Mouse (Mus musculus) ES-E14 (cell line): ENCODE results near the gene Cask. TPM values are rescaled to one million over a fixed set of nuclear protein-coding genes. Genes with fewer than 3 reads are reported as not detected.

Source experiments
- DNase-seq: peaks from one replicate; pipeline ENCODE4 v3.0.0-alpha.2; 2013; ENCODE audit warnings: low read depth, low spot score
- H3K27ac ChIP-seq: 2 replicates; pipeline ENCODE4 v1.5.1; 2012; ENCODE audit warnings: low read depth, mild to moderate bottlenecking, low read length, moderate library complexity, mixed read lengths; ENCODE audit not compliant: poor library complexity, insufficient read depth, severe bottlenecking
- H3K36me3 ChIP-seq: 2 replicates; pipeline ENCODE4 v1.6.1; 2012; ENCODE audit warnings: mild to moderate bottlenecking, low read length, moderate library complexity, mixed read lengths; ENCODE audit not compliant: control insufficient read depth, poor library complexity, insufficient read depth, severe bottlenecking
- H3K4me1 ChIP-seq, 2 experiments: fragments of 150-350 bp in 1 of 2; sonication (generic) in 1 of 2; 2 replicates each; pipeline ENCODE4 v1.6.1; 2012; ENCODE audit warnings: low read length in 2 of 2, mild to moderate bottlenecking in 1 of 2, mixed read lengths in 1 of 2; ENCODE audit not compliant: control insufficient read depth in 2 of 2, insufficient read depth in 2 of 2, poor library complexity in 1 of 2
- H3K4me3 ChIP-seq, 2 experiments: fragments of 150-350 bp in 1 of 2; sonication (generic) in 1 of 2; 2 replicates each; pipeline ENCODE4 v1.5.1; 2012; ENCODE audit warnings: low read length in 2 of 2, low read depth in 1 of 2, mild to moderate bottlenecking in 1 of 2, mixed read lengths in 1 of 2; ENCODE audit not compliant: insufficient read depth in 1 of 2, poor library complexity in 1 of 2, severe bottlenecking in 1 of 2
- H3K9ac ChIP-seq: 2 replicates; pipeline ENCODE4 v1.6.1; 2012; ENCODE audit warnings: low read depth, mild to moderate bottlenecking, low read length, mixed read lengths; ENCODE audit not compliant: poor library complexity, insufficient read depth, severe bottlenecking
- H3K9me3 ChIP-seq: fragments of 150-350 bp; sonication (generic); 2 replicates; pipeline ENCODE4 v1.6.1; 2012; ENCODE audit warnings: low read depth, mild to moderate bottlenecking, low read length; ENCODE audit not compliant: control insufficient read depth, insufficient read depth
- CHD2 ChIP-seq: IDR thresholded peaks from 2 replicates; pipeline ENCODE4 v1.6.1; 2014; ENCODE audit warnings: mild to moderate bottlenecking, low read depth, low read length, inconsistent platforms
- HCFC1 ChIP-seq: IDR thresholded peaks from 2 replicates; pipeline ENCODE4 v1.6.1; 2012; ENCODE audit warnings: low read length, inconsistent platforms, borderline replicate concordance; ENCODE audit not compliant: insufficient read depth
- MAFK ChIP-seq: IDR thresholded peaks from 2 replicates; pipeline ENCODE4 v1.6.1; 2014; ENCODE audit warnings: mild to moderate bottlenecking, low read depth, low read length, inconsistent platforms; ENCODE audit not compliant: insufficient read depth
- ZC3H11A ChIP-seq: IDR thresholded peaks from 2 replicates; pipeline ENCODE4 v1.6.1; 2012; ENCODE audit warnings: low read depth, mild to moderate bottlenecking, inconsistent platforms, low read length, borderline replicate concordance
- ZNF384 ChIP-seq: IDR thresholded peaks from 2 replicates; pipeline ENCODE4 v1.6.1; 2012; ENCODE audit warnings: low read depth, low read length, inconsistent platforms
- in situ Hi-C, 2 experiments: fragments of 600-800 bp; cut with MboI; formaldehyde crosslinking; loops; one replicate each; pipeline ENCODE4 v1.15.1; 2025; ENCODE audit warnings: low sequenced_read_pairs in 2 of 2, inconsistent platforms in 1 of 2; ENCODE audit not compliant: unreplicated experiment in 2 of 2
- total RNA-seq: library from RNA; depleted of rRNA; stranded (reverse); fragments of 300-350 nt; gene quantifications from 2 replicates; pipeline ENCODE4 v1.2.3, GENCODE M21; 2012

Cask gene
- total RNA-seq, 1 experiment, result 20.1 TPM

DNA sequence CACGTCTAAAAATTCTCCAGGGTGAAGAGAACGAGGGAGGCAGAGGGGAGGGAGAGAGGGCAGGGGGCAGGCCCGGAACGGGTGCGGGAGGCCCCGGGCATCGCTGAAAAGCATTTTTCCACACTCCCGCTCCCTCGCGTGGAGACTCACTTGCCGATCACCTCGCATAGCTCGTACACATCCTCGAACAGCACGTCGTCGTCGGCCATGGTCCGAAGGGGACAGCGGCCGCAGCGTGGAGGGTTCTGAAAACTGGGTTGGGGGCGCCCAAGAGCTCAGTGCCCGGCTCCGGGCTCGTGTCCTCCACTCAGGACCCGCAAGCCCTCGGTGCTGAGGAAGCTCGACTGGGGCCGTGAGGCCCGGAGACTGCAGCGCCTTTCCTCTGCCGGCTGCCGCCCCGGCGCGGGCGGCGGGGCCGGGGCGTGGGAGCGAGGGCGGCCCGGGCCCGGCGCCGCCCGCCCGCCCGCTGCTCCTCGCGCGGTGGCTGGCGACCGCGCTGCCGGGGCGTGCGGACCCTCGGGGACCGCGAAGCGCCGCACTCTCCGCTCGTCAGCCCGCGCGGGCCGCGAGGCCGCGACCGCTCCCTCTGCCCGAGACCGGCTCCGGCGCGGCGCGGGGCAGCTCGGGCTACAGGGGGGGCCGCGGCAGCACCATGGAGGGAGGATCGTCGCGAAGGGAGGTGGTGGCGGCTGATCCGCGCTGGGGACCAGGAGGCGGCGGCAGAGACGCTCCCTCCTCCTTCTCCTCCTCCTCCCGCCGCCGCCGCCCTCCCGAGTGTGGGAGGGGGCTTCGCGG is 5.1 kb downstream of the Cask start:
- Histone ChIP-seq H3K4me3 (peak overlapping the region; percentile 71 to 77), H3K9ac (peak overlapping the region; percentile 81), H3K9me3 (no peaks in the 10 kb centered on the region), H3K36me3 (no peaks in the 10 kb centered on the region), H3K27ac (peak overlapping the region; percentile 8; the same call in 1 of the 2 replicates), H3K4me1 (no peaks in the 10 kb centered on the region)
- in situ Hi-C loops, result no loop called here
- no peak for DNase-seq
- TF ChIP-seq HCFC1 (no peak), ZNF384 (no peak), ZC3H11A (no peak), CHD2 (no peak), MAFK (no peak)

DNA sequence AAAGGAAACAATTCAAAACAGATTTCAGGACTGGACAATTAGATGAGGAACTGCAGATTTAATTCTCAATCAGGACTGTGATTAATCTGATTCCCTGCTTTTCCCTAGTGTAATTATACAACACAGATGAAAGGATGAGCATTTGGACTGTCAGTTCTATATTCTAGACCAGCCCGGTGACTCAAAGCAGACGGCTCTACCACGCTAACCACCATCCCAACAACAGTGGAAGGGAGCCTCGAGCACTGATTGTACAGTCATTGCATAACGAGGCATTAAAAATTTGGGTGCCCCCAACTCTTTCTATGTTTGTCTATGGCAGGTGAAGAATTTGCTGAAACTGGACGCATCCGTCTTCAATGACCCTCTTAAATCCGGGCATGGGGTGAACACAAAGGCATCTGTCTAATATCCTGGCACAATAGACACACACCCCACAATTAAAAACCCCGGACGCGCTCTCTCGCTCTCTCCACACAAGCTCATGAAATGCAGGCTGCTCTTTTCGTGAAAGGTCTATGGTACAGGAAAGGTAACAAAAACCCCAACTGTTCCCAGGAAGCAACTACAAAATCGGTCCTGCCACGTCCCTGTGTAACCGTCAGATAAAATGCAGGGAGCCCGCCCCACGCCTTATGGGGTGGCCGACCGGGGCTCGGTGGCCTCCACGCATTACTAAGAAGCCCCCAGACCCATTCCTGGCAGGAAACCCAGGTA is 5.9 kb downstream of the Cask start:
- in situ Hi-C loops, result no loop called here
- DNase-seq, result no peak
- H3K9ac ChIP-seq, result peak overlapping the region; percentile 81
- peak overlapping the region; percentile 71 to 77 for H3K4me3 ChIP-seq
- no peaks in the 10 kb centered on the region for H3K4me1 ChIP-seq
- H3K36me3 ChIP-seq, result no peaks in the 10 kb centered on the region
- no peak overlapping the region for H3K27ac ChIP-seq
- no peak for TF ChIP-seq ZNF384
- TF ChIP-seq MAFK, result no peak
- no peak for TF ChIP-seq HCFC1
- no peak for TF ChIP-seq ZC3H11A
- TF ChIP-seq CHD2, result no peak
- no peaks in the 10 kb centered on the region for H3K9me3 ChIP-seq

DNA sequence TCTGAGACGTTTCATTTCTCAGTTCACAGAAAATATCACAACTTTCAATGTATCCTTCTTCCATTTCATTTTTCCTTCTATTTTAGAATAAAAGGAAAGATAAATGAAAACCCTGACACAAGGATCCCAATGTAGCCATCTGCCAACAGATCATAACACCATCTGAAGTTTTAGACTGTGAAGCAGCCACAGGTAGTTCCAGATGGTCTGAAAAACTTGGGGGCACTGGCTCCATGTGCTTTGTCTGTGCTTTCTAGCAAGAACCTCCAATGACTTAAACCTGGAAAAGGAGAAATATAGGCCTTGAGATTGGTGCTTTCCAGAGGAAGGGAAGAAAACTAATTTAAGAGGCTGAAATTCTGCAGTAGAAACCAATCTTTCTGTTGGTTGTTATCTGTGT is 28.4 kb downstream of the Cask start:
- H3K9me3 ChIP-seq, result no peaks in the 10 kb centered on the region
- H3K27ac ChIP-seq, result no peak overlapping the region
- no peak for TF ChIP-seq MAFK
- TF ChIP-seq CHD2, result no peak
- no peak for TF ChIP-seq HCFC1
- no peak for TF ChIP-seq ZC3H11A
- no peak for TF ChIP-seq ZNF384
- H3K9ac ChIP-seq, result no peak overlapping the region
- no peaks in the 10 kb centered on the region for H3K36me3 ChIP-seq
- DNase-seq, result no peak
- H3K4me3 ChIP-seq, result no peak overlapping the region
- in situ Hi-C loops, result no loop called here
- H3K4me1 ChIP-seq, result no peaks in the 10 kb centered on the region

DNA sequence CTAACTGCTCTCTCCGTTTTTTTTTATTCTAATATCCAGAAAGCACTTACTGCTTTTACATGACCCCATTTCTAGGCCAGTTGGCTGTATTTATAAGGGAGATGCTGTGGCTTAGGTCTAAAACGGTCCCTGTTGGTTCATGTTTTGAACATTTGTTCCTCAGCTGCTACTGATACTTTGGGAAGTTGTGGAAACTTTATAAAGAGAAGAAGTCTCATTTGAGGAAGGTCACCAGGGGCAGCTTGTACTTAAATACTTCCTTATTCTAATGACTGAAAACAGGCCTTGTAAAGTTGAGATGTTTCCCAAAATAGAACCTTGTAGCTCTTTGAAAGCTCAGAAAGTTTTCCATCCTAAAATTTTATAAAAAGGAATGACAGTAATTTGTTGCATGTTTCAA is 52.4 kb downstream of the Cask start:
- DNase-seq, result no peak
- TF ChIP-seq ZNF384 (no peak), HCFC1 (no peak), MAFK (no peak), CHD2 (no peak), ZC3H11A (no peak)
- in situ Hi-C loops, result no loop called here

More for the DNA sequence above, 52.4 kb downstream of the Cask start:
- Histone ChIP-seq H3K9ac (no peak overlapping the region), H3K4me1 (no peaks in the 10 kb centered on the region), H3K27ac (no peak overlapping the region), H3K9me3 (no peaks in the 10 kb centered on the region), H3K36me3 (no peaks in the 10 kb centered on the region), H3K4me3 (no peak overlapping the region)
